Mouse (Mus musculus) layer of hippocampus, postnatal 14 days (tissue): ENCODE results near the gene Rnps1. TPM values are rescaled to one million over a fixed set of nuclear protein-coding genes. Genes with fewer than 3 reads are reported as not detected.
"Not testable (repeated sequence)": the region's sequence is repeated elsewhere in the genome, so short reads cannot be mapped to it uniquely, and the experiment has no call there.

Experiments
- DNase-seq, 2 experiments: peaks; one replicate each; pipeline ENCODE4 v3.0.0; 2021 to 2022; ENCODE audit warnings: low spot score in 2 of 2, mixed read lengths in 1 of 2
- total RNA-seq, 2 experiments: library from RNA; stranded (reverse); gene quantifications; 2 replicates each; pipeline ENCODE4 v1.2.3; 2021

Gene Rnps1
- total RNA-seq, 2 experiments from 2014 or later = 133 to 141 TPM

- peak; percentile 88 to 94 for DNase-seq
Measured at GRCm38 (mm10) chr17:24426471-24427169, 12.3 kb downstream of the Rnps1 start, which contains the start of gene Eci1. TSS of gene Eci1 (plus strand) at chr17:24426641.

GRCm38 (mm10) chr17:24427170-24427557, 12.8 kb downstream of the Rnps1 start:
- DNase-seq = no peak

- DNase-seq = peak in 1 of 2 experiments; percentile 28
Measured at GRCm38 (mm10) chr17:24429201-24429983, 15.0 kb downstream of the Rnps1 start.

- DNase-seq = no peak
Measured at GRCm38 (mm10) chr17:24437016-24437415, 22.7 kb downstream of the Rnps1 start.

- no peak for DNase-seq
Measured at GRCm38 (mm10) chr17:24440377-24440776, 26.0 kb downstream of the Rnps1 start.

GRCm38 (mm10) chr17:24441148-24441547, 26.8 kb downstream of the Rnps1 start:
- no peak for DNase-seq

GRCm38 (mm10) chr17:24442107-24442506, 27.7 kb downstream of the Rnps1 start:
- DNase-seq = no peak

GRCm38 (mm10) chr17:24442632-24443155, 28.3 kb downstream of the Rnps1 start, which contains the start of gene Dnase1l2:
TSS of gene Dnase1l2 (minus strand) at chr17:24443105.
- no peak for DNase-seq

- no peak for DNase-seq
Measured at GRCm38 (mm10) chr17:24443409-24443808, 29.0 kb downstream of the Rnps1 start.

GRCm38 (mm10) chr17:24446590-24446989, 32.2 kb downstream of the Rnps1 start:
- DNase-seq = no peak

- no peak for DNase-seq
Measured at GRCm38 (mm10) chr17:24449507-24449906, 35.1 kb downstream of the Rnps1 start.

GRCm38 (mm10) chr17:24451220-24451619, 36.9 kb downstream of the Rnps1 start:
- DNase-seq = no peak

- no peak for DNase-seq
Measured at GRCm38 (mm10) chr17:24453372-24453771, 39.0 kb downstream of the Rnps1 start.

- DNase-seq = no peak
Measured at GRCm38 (mm10) chr17:24454218-24454755, 39.9 kb downstream of the Rnps1 start.

- DNase-seq = peak; percentile 98 to 99
Measured at GRCm38 (mm10) chr17:24454756-24455522, 40.6 kb downstream of the Rnps1 start.

- not testable (repeated sequence) for DNase-seq
Measured at GRCm38 (mm10) chr17:24455523-24456206, 41.3 kb downstream of the Rnps1 start.

- DNase-seq = no peak
Measured at GRCm38 (mm10) chr17:24461580-24461979, 47.2 kb downstream of the Rnps1 start.

GRCm38 (mm10) chr17:24462932-24463331, 48.6 kb downstream of the Rnps1 start:
- no peak for DNase-seq

- no peak for DNase-seq
Measured at GRCm38 (mm10) chr17:24463374-24464133, 49.2 kb downstream of the Rnps1 start.
